Mouse (Mus musculus): ENCODE measurements around the gene Polrmt.

- TF ChIP-seq CTCF (IDR thresholded peaks at IDR 0.05; ENCODE audit: insufficient read depth, low read depth, low read length), result no peak
- no peak for TF ChIP-seq POLR2A (IDR thresholded peaks at IDR 0.05; ENCODE audit: insufficient read depth, low read depth, low read length)
Measured at GRCm38 (mm10) chr10:79721089-79721488, 25.3 kb downstream of the Polrmt start.

All from olfactory bulb, adult 2 months (tissue).